Mouse (Mus musculus) olfactory bulb, adult 2 months (tissue): ENCODE data around the gene Gpam.

Source experiments
- CTCF ChIP-seq: fragments of 200-500 bp; IDR thresholded peaks from 2 replicates; pipeline ENCODE4 v1.5.1; 2012; ENCODE audit warnings: low read depth, mild to moderate bottlenecking, low read length, moderate library complexity; ENCODE audit not compliant: insufficient read depth
- POLR2A ChIP-seq: fragments of 200-500 bp; IDR thresholded peaks from 2 replicates; pipeline ENCODE4 v1.6.1; 2012; ENCODE audit warnings: mild to moderate bottlenecking, low read depth, low read length, moderate library complexity; ENCODE audit not compliant: insufficient read depth

GRCm38 (mm10) chr19:55090142-55090541, 36.9 kb downstream of the Gpam start:
- TF ChIP-seq CTCF (no peak), POLR2A (no peak)
